Mouse (Mus musculus) lung, postnatal 36 days (tissue): ENCODE measurements around the gene 4930430F08Rik.
"Not testable (repeated sequence)": the region's sequence is repeated elsewhere in the genome, so short reads cannot be mapped to it uniquely, and the experiment has no call there.

Experiments
- DNase-seq: peaks from one replicate; pipeline ENCODE4 v3.0.0; 2022; ENCODE audit warnings: mixed read lengths

4930430F08Rik gene

DNA sequence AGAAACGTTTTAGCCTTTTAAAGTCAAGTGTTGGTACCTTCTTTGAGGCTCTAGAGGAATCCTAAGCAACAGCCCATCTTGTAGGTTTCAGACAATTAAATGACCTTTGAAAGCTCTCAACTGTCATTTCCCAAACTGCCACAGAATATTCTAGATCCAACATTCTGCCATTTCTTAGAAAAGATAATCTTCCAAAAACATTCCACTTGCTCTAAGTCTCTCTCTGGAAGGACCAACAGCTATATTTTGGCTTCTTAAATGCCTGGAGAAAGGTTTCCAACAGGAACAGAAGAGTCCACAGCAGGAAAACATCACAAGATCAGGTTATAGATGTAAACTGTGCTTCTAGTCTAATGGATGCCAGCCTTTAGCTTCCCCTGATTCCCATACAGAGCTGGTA, at the start of gene 4930430F08Rik, which contains the start of gene 1700017N19Rik:
Gene 4930430F08Rik (minus strand): TSS at position 101 of the 400 bp plus-strand sequence.
Gene 1700017N19Rik (plus strand): TSS at position 162 of the 400 bp plus-strand sequence.
- no peak for DNase-seq

DNA sequence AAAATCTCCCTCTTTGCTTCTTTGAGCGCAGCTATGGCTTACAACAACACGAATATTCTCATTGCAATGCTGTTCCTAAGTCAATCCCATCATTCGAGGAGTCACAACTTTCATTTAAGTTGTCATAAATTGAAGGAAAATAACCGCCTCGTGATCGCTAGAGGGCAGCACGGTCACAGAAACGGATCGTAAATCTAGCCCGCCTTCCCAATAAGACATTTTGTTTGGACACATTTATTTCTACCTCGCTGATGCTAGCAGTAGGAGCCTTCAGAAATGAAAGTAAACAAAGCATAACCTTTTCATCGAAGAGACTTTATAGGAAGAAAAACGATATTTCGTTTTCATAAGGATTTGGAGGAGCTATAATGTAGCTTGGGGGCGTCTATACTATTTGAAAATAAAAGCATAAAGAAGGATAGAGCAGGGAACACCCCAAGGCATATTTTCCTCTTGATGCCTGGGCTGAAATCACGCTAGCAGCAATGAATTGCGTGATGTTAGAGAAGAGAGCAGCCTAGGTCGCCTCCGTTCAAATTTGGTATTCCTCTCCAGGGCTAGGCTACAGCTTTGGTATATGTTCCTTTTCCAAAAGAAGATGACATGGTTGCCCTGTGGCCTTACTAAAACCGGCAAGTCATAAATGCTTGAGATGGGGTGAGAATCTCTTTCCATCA, 39.7 kb upstream of the 4930430F08Rik start:
- peak; percentile 48 for DNase-seq

DNA sequence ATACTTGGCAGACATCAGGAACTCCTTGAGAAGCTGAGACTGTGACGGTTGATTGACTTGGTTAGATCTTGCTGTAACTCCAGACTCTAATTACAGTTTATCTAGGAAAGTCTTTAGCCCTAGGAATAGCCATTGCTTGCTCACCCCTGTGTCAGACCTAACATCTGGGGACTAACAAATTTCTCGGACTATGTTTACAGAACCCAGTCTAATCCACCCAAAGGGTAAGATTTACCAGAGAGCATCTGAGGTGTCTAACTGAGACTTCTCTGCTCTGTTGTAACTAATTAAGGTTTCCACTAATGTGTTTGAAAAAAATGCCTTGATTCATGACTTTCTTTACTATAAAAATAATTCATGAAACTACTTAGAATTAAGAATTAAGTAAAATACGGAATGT, 32.3 kb upstream of the 4930430F08Rik start:
- DNase-seq: no peak

DNA sequence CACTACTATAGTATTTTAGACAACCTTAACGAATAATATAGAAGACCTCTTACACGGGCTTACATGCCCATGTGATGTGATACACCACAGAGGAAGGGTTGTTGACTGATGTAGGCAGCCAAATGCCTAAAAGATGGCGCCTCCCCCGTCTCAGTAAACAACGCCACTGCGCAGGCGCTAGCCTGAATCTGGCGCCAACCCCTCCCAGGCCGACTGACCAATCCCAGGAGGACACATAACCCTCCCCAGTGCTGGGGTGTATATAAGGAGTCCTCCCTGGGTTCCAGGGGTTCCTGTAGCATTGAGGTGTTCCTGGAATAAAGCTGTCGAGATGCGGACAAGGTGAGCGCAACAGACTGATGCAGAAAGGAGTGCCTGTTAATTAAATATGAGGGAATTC, 29.8 kb upstream of the 4930430F08Rik start:
- DNase-seq: no peak

DNA sequence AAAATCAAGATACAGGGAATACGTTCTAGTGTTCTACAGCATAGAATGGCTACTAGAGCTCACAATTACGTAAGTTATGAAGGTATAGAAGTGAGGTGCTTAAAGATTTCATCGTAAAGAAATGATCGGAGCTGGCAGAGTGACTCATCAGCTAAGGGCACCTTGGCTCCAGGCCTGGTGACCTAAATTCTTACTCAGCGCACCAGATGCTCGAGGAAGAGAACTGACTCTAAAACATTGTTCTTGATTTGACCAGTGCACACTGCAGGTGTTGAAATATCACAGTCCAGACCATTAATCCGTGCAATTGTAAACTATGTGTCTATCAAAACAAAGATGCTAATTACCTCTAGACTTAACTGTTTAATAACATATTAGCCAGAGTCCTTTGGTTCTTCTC, 29.3 kb upstream of the 4930430F08Rik start:
- DNase-seq: no peak

DNA sequence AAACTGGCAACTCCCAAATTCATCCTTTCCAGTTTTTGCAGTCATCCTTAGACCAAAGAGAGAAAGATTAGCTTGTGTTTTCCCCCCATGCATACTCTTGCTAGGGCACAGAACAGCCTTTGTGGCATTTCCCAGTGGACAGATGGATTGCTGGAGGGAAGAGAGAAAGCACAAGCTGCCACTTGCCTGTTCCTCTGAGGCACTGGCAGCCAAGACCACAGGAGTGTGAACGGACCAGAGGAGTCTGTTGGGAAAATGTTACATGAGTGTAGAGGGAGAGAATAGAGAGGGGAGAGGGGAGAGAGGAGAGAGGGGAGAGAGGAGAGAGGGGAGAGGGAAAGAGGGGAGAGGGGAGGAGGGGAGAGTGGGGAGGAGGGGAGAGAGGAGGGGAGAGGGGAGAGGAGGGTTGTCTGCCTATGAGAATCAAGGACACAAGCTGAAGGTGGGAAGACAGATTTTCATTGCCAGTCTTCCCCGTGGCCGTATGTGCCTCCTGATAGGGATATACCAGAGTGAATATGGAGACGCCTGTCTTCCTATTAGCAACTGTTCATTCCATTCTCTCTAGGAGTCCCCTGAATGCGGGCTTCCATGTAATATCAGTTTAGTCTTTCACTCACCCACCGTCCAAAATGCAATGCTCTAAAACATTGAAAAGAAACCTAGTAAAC, 27.1 kb upstream of the 4930430F08Rik start:
- DNase-seq: no peak

DNA sequence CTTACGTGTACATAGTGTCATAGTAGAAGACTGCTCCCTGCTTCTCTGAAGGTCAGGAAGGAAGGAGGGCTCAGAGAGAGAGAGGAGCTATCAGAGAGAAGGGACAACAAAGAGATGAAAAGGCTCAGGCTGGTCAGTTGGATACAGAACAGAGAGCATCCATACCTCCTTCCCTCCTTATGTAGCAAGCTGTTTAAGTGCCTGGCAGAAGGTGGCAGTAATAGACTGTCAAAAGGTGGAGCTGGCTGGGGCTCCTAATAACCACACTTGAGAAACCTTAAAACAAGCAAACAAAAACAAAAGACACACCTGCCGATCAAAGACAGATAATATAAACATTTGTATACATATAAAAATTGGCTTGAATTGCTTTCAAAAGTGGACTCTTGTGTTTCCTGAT, 14.0 kb upstream of the 4930430F08Rik start:
- no peak for DNase-seq

DNA sequence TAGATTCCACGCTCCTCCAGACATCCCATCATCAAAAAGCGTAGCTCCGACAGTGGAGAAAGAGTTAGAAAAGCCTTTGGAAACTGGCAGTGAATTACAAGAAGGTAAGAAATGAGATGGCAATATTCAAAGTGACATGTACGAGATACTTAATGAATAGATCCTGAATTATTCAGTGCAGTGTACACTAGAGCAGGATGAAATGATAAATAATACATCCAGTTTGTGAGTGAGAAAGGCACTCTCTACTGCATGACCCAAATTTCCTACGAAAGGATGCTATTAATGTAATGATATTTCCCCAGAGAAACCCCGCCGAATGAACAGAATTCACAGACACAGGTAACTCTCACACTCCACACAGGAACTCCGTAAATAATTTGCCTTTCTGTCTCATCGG, 13.3 kb upstream of the 4930430F08Rik start:
- DNase-seq: no peak

DNA sequence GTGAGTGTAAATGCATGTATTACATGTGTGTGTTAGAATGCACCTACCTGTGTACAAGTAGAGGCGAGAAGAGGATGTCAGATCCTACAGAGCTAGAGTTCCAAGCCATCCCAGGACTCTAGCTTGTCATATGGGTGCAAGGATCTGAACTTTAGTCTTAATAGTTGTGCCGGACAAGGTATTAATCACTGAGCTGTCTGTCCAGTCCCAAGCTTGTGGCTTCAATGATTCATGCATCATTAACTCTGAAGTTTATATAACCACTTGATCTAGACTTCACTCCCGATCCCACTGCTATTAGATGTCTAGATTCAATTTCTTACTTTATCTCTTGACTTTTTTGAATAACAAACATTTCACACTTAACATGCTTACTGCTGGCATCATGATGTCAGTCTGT, 8.1 kb upstream of the 4930430F08Rik start:
- DNase-seq: no peak

DNA sequence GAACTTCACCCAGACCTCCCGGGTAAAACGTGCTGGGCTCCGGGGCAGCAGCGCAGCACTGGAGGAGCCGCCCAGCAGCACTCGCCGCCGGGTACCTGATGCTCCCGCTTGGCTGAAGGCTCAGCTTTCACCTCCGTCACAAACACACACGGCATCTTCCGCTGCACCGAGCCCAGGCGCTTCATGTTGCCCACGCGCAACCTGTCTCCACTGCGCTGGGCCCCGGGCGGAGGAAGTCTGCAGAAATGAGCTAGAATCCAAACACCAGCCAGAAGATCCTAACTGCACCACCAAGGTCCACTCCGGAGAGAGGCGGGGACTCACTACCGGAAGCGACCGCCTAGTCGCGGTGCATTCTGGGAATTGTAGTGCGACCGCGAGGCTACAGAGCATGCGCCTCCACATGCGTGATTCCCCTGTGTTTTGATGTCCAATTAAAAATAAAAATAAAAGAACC, 1.3 kb downstream of the 4930430F08Rik start:
- DNase-seq: peak; percentile 95

DNA sequence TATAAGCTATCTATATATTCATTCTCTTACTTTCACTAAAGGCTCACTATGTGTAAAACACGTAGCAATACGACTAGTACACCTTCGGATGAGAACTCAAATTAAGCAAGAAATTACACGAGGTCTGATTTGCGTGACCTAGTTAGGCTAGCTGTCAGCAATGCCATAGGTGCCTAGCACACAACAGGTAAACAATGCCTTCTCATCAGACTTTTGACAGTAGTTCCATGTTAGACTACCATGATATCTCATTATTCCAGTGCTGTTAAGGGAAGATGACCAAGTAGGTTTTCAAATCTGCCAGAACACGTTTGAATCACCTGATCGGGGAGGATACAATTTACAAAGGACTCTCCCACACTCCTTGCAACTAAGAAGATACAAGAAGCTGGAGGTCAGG, 1.7 kb downstream of the 4930430F08Rik start:
- no peak for DNase-seq

DNA sequence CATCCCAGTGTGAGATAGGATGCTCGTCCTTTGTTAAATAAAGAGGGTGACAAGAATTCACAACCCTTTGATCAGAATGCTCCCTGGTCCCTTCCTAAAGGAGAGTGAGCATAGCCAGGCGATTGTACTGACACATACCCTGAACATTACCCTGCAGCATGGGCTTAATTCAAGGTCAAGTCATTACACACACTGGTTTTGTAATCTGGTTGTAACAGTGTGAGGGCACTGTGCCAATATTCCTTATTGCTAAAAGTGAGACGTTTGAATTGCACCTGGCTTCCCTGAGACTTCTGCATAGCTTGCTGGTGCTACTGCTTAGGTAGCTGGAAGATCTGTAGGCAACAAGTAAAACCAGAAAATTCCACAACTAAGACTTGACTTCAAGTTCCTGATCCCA, 6.0 kb downstream of the 4930430F08Rik start:
- DNase-seq: peak; percentile 2

DNA sequence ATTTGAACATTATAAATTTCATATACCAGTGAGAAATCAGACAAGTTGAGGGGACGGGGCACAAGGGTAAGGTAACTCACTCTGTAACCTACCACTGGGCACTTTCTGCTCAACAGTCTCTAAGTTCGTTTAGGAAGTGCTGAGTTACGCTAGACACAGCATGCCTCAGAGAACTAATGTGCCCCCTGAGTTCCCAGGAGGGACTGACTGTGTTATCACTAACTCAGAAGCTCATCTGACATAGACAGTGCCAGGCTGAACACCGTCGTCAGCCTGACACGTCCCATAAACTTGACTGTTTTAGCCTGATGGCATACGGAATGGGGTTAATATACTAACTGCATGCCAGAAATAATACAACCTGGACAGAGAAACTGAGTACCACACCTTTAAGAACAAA, 14.9 kb downstream of the 4930430F08Rik start:
- DNase-seq: no peak

DNA sequence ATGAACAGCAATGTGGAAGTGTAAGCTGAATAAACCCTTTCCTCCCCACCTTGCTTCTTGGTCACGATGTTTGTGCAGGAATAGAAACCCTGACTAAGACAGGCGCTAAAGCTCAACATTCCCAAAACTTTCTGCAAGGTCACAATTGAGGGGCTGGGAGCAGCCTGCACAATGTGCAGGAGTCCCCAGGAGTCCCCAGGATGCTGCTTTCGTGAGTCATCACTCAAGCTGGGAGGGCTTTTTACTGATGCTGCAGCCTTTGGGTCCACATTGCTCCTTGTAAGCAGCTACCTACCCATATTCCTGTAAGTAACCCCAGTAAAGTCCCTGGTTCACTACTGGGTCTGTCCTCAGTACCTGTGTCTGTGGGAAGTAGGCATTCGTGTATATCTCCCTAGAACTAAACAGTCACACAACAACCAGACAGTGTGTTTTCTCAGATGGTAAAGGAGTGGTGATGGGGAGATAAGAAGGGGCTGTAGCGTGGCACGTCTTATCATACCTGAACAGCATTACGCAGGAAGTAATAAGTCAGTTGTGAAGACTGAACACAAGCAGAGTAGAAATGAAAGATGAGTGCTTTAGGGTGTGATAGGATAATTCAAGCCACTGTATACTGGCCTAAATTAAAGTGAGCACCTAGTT, 15.6 kb downstream of the 4930430F08Rik start:
- DNase-seq: no peak

DNA sequence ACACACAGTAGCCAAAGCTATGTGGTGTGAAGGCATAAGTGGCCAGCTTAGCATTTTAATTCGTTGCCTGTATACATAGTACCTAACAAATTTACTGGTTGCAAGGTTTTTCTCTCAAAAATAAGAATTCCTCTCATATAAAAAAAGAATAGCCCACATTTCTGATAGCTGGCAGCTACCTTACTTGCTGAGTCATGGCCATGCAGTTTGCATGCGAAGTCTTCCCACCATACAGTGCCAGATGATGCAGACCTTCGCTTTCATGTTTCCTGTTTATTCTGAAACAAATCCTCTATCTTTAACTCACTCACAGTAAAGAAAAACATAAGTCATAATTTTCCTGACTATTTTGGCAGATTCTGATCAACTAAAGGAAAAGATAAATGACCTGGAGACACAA, 18.5 kb downstream of the 4930430F08Rik start:
- no peak for DNase-seq

DNA sequence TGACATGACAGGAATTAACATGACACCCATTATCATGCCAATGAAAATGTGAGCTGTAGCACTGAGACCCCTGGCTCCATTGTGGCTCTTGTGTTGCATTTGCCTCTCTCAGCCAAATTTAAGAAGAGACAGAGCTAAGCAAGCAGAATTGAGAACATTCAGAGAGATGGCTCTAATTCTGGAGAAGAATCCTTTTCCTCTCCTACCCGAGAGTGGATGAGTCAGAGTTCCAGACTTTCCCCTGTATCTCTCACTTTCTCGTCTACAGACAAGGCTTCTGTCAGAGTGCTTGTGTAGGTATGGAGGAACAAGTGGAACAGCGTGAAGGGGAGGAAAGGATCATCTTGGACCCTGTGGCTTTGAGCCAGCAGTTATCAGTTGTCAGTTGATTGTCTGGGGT, 26.1 kb downstream of the 4930430F08Rik start:
- no peak for DNase-seq

DNA sequence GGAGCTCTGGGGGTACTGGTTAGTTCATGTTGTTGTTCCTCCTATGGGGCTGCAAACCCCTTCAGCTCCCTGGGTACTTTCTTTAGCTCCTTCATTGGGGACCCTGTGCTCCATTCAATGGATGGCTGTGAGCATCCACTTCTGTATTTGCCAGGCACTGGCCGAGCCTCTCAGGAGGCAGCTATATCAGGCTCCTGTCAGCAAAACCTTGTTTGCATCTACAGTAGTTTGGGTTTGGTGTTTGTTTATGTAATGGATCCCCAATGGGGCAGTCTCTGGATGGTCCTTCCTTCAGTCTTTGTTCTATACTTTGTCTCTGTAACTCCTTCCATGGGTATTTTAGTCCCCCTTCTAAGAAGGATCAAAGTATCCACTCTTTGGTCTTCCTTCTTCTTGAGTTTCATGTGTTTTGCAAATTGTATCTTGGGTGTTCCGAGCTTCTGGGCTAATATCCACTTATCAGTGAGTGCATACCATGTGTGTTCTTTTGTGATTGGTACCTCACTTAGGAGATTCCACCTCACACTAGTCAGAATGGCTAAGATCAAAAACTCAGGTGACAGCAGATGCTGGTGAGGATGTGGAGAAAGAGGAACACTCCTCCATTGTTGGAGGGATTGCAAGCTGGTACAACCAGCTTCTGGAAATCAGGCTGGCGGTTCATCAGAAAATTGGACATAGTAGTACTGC, 29.9 kb downstream of the 4930430F08Rik start:
- DNase-seq: not testable (repeated sequence)

DNA sequence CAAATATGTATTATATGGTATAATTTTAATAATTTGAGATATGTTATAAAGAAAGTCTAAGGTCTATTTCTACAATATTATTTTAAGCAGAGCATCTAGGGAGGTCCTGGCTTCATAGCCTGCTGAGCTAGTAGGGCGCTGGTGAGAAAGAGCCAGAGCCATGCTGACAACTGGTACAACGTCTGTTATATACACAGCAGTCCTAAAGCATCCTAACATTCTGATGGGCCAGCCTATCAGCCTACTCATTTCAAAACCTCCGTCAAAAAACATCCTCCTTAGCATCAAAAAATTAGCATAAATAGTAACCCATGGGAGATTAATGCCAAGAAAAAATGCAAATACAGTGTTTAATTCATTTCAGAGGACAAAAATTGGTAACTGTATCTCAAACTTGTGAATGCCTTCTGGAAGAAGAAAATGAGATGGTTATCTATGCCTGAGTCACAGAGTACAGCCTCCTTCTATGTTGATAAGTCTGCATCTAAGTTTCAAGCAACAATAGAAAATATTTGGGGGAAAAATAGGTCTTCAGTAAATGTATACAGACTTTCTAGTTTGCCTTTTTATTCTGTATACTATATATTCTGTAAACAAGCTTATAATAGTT, 33.6 kb downstream of the 4930430F08Rik start:
- DNase-seq: no peak

DNA sequence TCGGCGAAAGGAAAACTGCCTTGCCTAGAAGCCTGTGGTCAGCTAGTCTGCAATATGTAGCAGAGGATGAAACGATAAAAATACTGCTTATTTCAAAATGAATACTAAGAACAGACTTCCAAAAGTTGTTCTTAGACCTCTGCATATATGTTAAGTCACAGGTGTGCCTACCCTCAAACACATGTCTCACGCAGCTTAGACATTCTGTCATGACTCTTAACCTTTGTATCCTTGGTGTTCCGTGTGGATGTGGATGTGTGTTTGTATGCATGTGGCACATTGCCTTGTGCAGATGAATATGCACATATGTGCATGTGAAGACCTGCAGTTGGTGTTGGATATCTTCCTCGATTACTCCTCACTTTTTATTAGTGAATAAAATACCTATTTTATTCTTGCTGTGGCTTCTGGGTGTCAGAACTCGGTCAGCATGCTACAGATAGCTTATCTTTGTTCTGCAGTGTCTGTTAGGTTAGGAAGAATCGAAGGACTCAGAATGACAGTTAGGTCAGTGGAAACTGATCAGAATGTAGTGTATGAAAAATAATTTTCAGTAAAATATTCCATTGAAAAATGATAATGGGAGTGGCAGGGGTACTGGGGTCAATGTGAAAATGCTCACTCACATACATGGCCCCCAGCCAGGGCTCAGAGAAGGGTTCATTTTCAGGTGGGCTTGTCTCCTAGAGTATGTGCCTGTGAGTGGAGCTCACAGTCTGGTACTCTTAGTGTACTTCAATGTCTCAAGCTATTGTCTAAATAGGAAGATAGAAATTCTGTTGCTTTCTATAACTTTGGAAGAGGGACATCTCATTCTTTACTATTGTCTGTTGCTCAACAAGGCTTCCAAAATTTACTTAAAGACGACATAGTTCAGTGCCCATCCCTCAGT, 65.5 kb downstream of the 4930430F08Rik start:
- DNase-seq: no peak

DNA sequence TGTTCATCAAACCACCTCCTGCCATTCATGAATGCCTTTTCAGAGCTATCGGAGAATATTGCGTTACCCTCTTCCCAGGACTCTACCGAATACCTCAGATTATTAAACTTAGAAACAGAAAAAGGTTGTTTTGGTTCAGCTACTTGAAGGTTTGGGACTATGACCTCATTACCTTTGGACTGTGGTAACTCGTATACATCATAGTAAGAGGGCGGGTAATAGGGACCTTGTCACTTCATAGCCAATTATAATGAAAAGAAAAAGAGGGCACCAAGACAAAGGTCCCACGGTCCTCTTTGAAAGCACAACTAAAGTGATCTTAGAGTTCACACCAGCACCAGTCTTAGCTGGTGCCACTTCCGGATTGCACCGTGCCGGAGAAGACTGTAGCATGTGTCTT, 67.9 kb downstream of the 4930430F08Rik start:
- no peak for DNase-seq
